Mouse (Mus musculus) forebrain, embryonic 11.5 days (tissue): ENCODE measurements at regions not wholly inside any gene's neighbourhood (a gene's known extent, or its start where the extent isn't known, plus 50 kb on each side); places are given as distances from the start of the nearest gene placed in this dataset.

Source experiments
- ATAC-seq: fragments of 200-750 bp; cut with Nextera tagmentation; replicated peaks from 2 replicates; pipeline ENCODE4 v1.8.0; 2017; ENCODE audit warnings: moderate TSS enrichment; ENCODE audit not compliant: low FRiP score
- DNase-seq: peaks from one replicate; pipeline ENCODE4 v3.0.0-alpha.2; 2017; ENCODE audit warnings: low spot score
- H3K27ac ChIP-seq: fragments of 300-500 bp; sonication (generic); 2 replicates; pipeline ENCODE4 v1.5.1; 2014; ENCODE audit warnings: low read depth, low read length
- H3K27me3 ChIP-seq: fragments of 300-500 bp; sonication (generic); 2 replicates; pipeline ENCODE4 v1.6.1; 2014; ENCODE audit warnings: mild to moderate bottlenecking, low read length, mixed read lengths; ENCODE audit not compliant: control insufficient read depth, insufficient read depth
- H3K36me3 ChIP-seq: fragments of 300-500 bp; sonication (generic); 2 replicates; pipeline ENCODE4 v1.6.1; 2014; ENCODE audit warnings: mild to moderate bottlenecking, low read length, moderate library complexity, mixed read lengths; ENCODE audit not compliant: control insufficient read depth, insufficient read depth
- H3K4me1 ChIP-seq: fragments of 300-500 bp; sonication (generic); replicated peaks from 2 replicates; pipeline ENCODE4 v1.6.1; 2014; ENCODE audit warnings: low read length, mixed read lengths; ENCODE audit not compliant: control insufficient read depth, insufficient read depth
- H3K4me2 ChIP-seq: fragments of 300-500 bp; sonication (generic); 2 replicates; pipeline ENCODE4 v1.6.1; 2014; ENCODE audit warnings: low read depth, mild to moderate bottlenecking, low read length, moderate library complexity, mixed read lengths; ENCODE audit not compliant: severe bottlenecking
- H3K4me3 ChIP-seq: fragments of 300-500 bp; sonication (generic); 2 replicates; pipeline ENCODE4 v1.5.1; 2014; ENCODE audit warnings: low read depth, low read length
- H3K9ac ChIP-seq: fragments of 300-500 bp; sonication (generic); 2 replicates; pipeline ENCODE4 v1.6.1; 2014; ENCODE audit warnings: low read length
- H3K9me3 ChIP-seq: fragments of 300-500 bp; sonication (generic); 2 replicates; pipeline ENCODE4 v1.6.1; 2016; ENCODE audit warnings: low read length, mixed read lengths; ENCODE audit not compliant: control insufficient read depth
- WGBS: fragments of 180-500 bp; shearing (Covaris S2); extraction: QIAGEN DNeasy Blood & Tissue Kit; methylation state at CpG from one replicate; pipeline ENCODE4 v1.1.7; 2014; 5-methylcytosine and 5-hydroxymethylcytosine counted together

- no peak overlapping the region for H3K4me3 ChIP-seq
- no peak for ATAC-seq
- H3K27ac ChIP-seq: no peak overlapping the region
- no peak overlapping the region for H3K4me2 ChIP-seq
- no peaks in the 10 kb centered on the region for H3K36me3 ChIP-seq
- H3K9ac ChIP-seq: no peak overlapping the region
- WGBS: 81% methylated on average over 4 of the region's 4 CpGs
- H3K27me3 ChIP-seq: no peaks in the 10 kb centered on the region
- H3K4me1 ChIP-seq: no peaks in the 10 kb centered on the region
- DNase-seq: no peak
- H3K9me3 ChIP-seq: no peaks in the 10 kb centered on the region
These were observed 219.4 kb upstream of the Mdfic start for GRCm38 (mm10) chr6:15501063-15501462.

- no peaks in the 10 kb centered on the region for H3K27me3 ChIP-seq
- no peak overlapping the region for H3K4me3 ChIP-seq
- H3K4me1 ChIP-seq: no peaks in the 10 kb centered on the region
- H3K4me2 ChIP-seq: no peak overlapping the region
- H3K9ac ChIP-seq: no peak overlapping the region
- DNase-seq (no peak), ATAC-seq (no peak)
- no peaks in the 10 kb centered on the region; the same call in 1 of the 2 replicates for H3K9me3 ChIP-seq
- WGBS: 87% methylated on average over 2 of the region's 2 CpGs
- no peak overlapping the region for H3K27ac ChIP-seq
- H3K36me3 ChIP-seq: no peaks in the 10 kb centered on the region
These were observed 211.1 kb upstream of the Mdfic start for GRCm38 (mm10) chr6:15509314-15509713.

- no peak overlapping the region for H3K27ac ChIP-seq
- ATAC-seq (no peak), DNase-seq (no peak)
- H3K4me2 ChIP-seq: no peak overlapping the region
- H3K9ac ChIP-seq: no peak overlapping the region
- 76% methylated on average over 2 of the region's 2 CpGs for WGBS
- H3K4me1 ChIP-seq: no peaks in the 10 kb centered on the region
- no peaks in the 10 kb centered on the region for H3K36me3 ChIP-seq
- H3K27me3 ChIP-seq: no peaks in the 10 kb centered on the region
- no peaks in the 10 kb centered on the region for H3K9me3 ChIP-seq
- H3K4me3 ChIP-seq: no peak overlapping the region
These were observed 183.2 kb upstream of the Mdfic start for GRCm38 (mm10) chr6:15537279-15537678.

- Histone ChIP-seq H3K27me3 (no peaks in the 10 kb centered on the region), H3K4me3 (no peak overlapping the region), H3K4me1 (no peaks in the 10 kb centered on the region), H3K9ac (no peak overlapping the region), H3K27ac (no peak overlapping the region), H3K9me3 (no peaks in the 10 kb centered on the region), H3K36me3 (no peaks in the 10 kb centered on the region), H3K4me2 (no peak overlapping the region)
- DNase-seq: no peak
- 83% methylated on average over 4 of the region's 4 CpGs for WGBS
- ATAC-seq: no peak
These were observed 178.5 kb upstream of the Mdfic start for GRCm38 (mm10) chr6:15541969-15542368.

GRCm38 (mm10) chr6:15543516-15544080, 176.9 kb upstream of the Mdfic start:
- no peak overlapping the region for H3K27ac ChIP-seq
- WGBS: 92% methylated on average over 14 of the region's 14 CpGs
- H3K36me3 ChIP-seq: no peaks in the 10 kb centered on the region
- no peak for DNase-seq
- H3K4me1 ChIP-seq: no peaks in the 10 kb centered on the region
- no peaks in the 10 kb centered on the region for H3K27me3 ChIP-seq
- H3K9ac ChIP-seq: no peak overlapping the region
- no peak overlapping the region for H3K4me3 ChIP-seq
- H3K4me2 ChIP-seq: no peak overlapping the region
- ATAC-seq: no peak
- no peaks in the 10 kb centered on the region for H3K9me3 ChIP-seq

- Histone ChIP-seq H3K4me3 (no peak overlapping the region), H3K9ac (no peak overlapping the region), H3K27me3 (no peaks in the 10 kb centered on the region), H3K27ac (no peak overlapping the region), H3K36me3 (no peaks in the 10 kb centered on the region), H3K4me2 (no peak overlapping the region), H3K4me1 (no peaks in the 10 kb centered on the region), H3K9me3 (no peaks in the 10 kb centered on the region)
- no peak for ATAC-seq
- 92% methylated on average over 2 of the region's 2 CpGs for WGBS
- DNase-seq: no peak
These were observed 171.6 kb upstream of the Mdfic start for GRCm38 (mm10) chr6:15548833-15549232.

GRCm38 (mm10) chr6:15592780-15593179, 127.7 kb upstream of the Mdfic start:
- DNase-seq (no peak), ATAC-seq (no peak)
- Histone ChIP-seq H3K4me3 (no peak overlapping the region), H3K4me2 (no peak overlapping the region), H3K9ac (no peak overlapping the region), H3K27ac (no peak overlapping the region), H3K36me3 (no peaks in the 10 kb centered on the region), H3K9me3 (no peaks in the 10 kb centered on the region), H3K4me1 (no peaks in the 10 kb centered on the region), H3K27me3 (no peaks in the 10 kb centered on the region)
- WGBS: 63% methylated on average over 1 of the region's 1 CpGs

GRCm38 (mm10) chr6:15597226-15597983, 123.1 kb upstream of the Mdfic start:
- no peak overlapping the region for H3K9ac ChIP-seq
- H3K4me1 ChIP-seq: no peaks in the 10 kb centered on the region
- H3K27me3 ChIP-seq: no peaks in the 10 kb centered on the region
- H3K4me2 ChIP-seq: no peak overlapping the region
- DNase-seq (no peak), ATAC-seq (no peak)
- no peak overlapping the region for H3K27ac ChIP-seq
- WGBS: 69% methylated on average over 4 of the region's 4 CpGs
- no peaks in the 10 kb centered on the region for H3K36me3 ChIP-seq
- H3K4me3 ChIP-seq: no peak overlapping the region
- H3K9me3 ChIP-seq: no peaks in the 10 kb centered on the region

GRCm38 (mm10) chr6:15610208-15610607, 110.3 kb upstream of the Mdfic start:
- DNase-seq: no peak
- no peaks in the 10 kb centered on the region for H3K9me3 ChIP-seq
- no peak overlapping the region for H3K4me3 ChIP-seq
- H3K36me3 ChIP-seq: no peaks in the 10 kb centered on the region
- no peaks in the 10 kb centered on the region for H3K27me3 ChIP-seq
- H3K4me1 ChIP-seq: no peaks in the 10 kb centered on the region
- H3K9ac ChIP-seq: no peak overlapping the region
- no peak for ATAC-seq
- no peak overlapping the region for H3K4me2 ChIP-seq
- no peak overlapping the region for H3K27ac ChIP-seq
